Mouse (Mus musculus) CH12.LX (cell line): ENCODE measurements around the gene Acaca.
A peak's percentile ranks its signal among the peaks of the same experiment; 100 is the strongest.

Experiments
- CHD2 ChIP-seq: IDR thresholded peaks from 2 replicates; pipeline ENCODE4 v1.6.1; 2011; ENCODE audit warnings: low read length, improper control_type of control experiment
- CTCF ChIP-seq, 2 experiments: IDR thresholded peaks in 1 of 2; conservative IDR thresholded peaks in 1 of 2; 2 replicates each; pipeline ENCODE4 v1.5.1; 2011 to 2012; ENCODE audit warnings: low read depth in 2 of 2, low read length in 2 of 2, improper control_type of control experiment in 1 of 2, inconsistent platforms in 1 of 2, mild to moderate bottlenecking in 1 of 2, moderate library complexity in 1 of 2
- E2F4 ChIP-seq: IDR thresholded peaks from 2 replicates; pipeline ENCODE4 v1.6.1; 2011; ENCODE audit warnings: low read depth, low read length, improper control_type of control experiment; ENCODE audit not compliant: insufficient replicate concordance
- HCFC1 ChIP-seq: IDR thresholded peaks from 2 replicates; pipeline ENCODE4 v1.6.1; 2012; ENCODE audit warnings: low read depth, mild to moderate bottlenecking, inconsistent platforms, low read length, improper control_type of control experiment
- JUND ChIP-seq: conservative IDR thresholded peaks from 2 replicates; pipeline ENCODE4 v1.6.1; 2011; ENCODE audit warnings: low read depth, low read length, improper control_type of control experiment
- MXI1 ChIP-seq: IDR thresholded peaks from 2 replicates; pipeline ENCODE4 v1.6.1; 2011; ENCODE audit warnings: mild to moderate bottlenecking, low read depth, low read length, improper control_type of control experiment
- MYC ChIP-seq: IDR thresholded peaks from 2 replicates; pipeline ENCODE4 v1.6.1; 2011; ENCODE audit warnings: low read depth, mild to moderate bottlenecking, improper control_type of control experiment, low read length
- NRF1 ChIP-seq: IDR thresholded peaks from 2 replicates; pipeline ENCODE4 v1.6.1; 2014; ENCODE audit warnings: low read depth, mild to moderate bottlenecking, inconsistent platforms, low read length, improper control_type of control experiment, moderate library complexity
- PAX5 ChIP-seq: IDR thresholded peaks from 2 replicates; pipeline ENCODE4 v1.6.1; 2012; ENCODE audit warnings: low read length, inconsistent platforms, mixed read lengths
- POLR2A ChIP-seq: IDR thresholded peaks from 2 replicates; pipeline ENCODE4 v1.6.1; 2011; ENCODE audit warnings: low read depth, mild to moderate bottlenecking, improper control_type of control experiment, low read length
- RAD21 ChIP-seq: IDR thresholded peaks from 2 replicates; pipeline ENCODE4 v1.6.1; 2011; ENCODE audit warnings: low read depth, mild to moderate bottlenecking, low read length, improper control_type of control experiment, moderate library complexity
- TBP ChIP-seq: conservative IDR thresholded peaks from 2 replicates; pipeline ENCODE4 v1.6.1; 2011; ENCODE audit warnings: low read depth, low read length, improper control_type of control experiment
- ZC3H11A ChIP-seq: IDR thresholded peaks from 2 replicates; pipeline ENCODE4 v1.6.1; 2012; ENCODE audit warnings: low read depth, mild to moderate bottlenecking, inconsistent platforms, low read length, improper control_type of control experiment

DNA sequence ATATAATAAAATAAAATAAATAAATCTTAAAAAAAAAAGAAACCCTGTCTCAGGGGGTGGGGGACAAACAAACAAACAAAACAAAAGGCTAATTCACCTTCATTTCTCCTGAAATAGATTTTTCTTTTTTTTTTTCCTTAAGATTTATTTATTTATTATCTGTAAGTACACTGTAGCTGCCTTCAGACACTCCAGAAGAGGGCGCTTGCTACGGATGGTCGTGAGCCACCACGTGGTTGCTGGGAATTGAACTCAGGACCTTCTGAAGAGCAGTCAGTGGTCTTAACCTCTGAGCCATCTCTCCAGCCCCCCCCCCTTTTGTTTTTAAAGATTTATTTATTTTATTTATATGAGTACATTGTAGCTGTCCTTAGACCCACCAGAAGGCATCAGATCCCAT lies 1.5 kb upstream of the Acaca start:
- TF ChIP-seq MYC: peak; percentile 63
- TF ChIP-seq MXI1: no peak
- TF ChIP-seq CTCF (conservative IDR thresholded peaks at IDR 0.05 in 1 of 2, IDR thresholded peaks at IDR 0.05 in 1 of 2; ENCODE audit: low read depth in 2 of 2, low read length in 2 of 2): peak in 1 of 2 experiments; percentile 47; a peak in 2 of 4 replicates
- TF ChIP-seq JUND: no peak
- TF ChIP-seq ZC3H11A: no peak
- no peak for TF ChIP-seq POLR2A
- no peak for TF ChIP-seq CHD2
- TF ChIP-seq TBP: no peak
- TF ChIP-seq HCFC1: no peak
- no peak for TF ChIP-seq E2F4
- no peak for TF ChIP-seq NRF1
- no peak for TF ChIP-seq RAD21
- no peak for TF ChIP-seq PAX5
